Mouse (Mus musculus): ENCODE data around the gene Idh2. TPM values are rescaled to one million over a fixed set of nuclear protein-coding genes. Genes with fewer than 3 reads are reported as not detected.
"Not testable (repeated sequence)": the region's sequence is repeated elsewhere in the genome, so short reads cannot be mapped to it uniquely, and the experiment has no call there.

Gene Idh2
- polyA plus RNA-seq, 1 experiment from 2014 or later, result 546 TPM

GRCm38 (mm10) chr7:80143331-80144273 is 28.4 kb upstream of the Idh2 start:
- 31% methylated on average over 22 of the region's 22 CpGs for WGBS
- peaks cover 15% of the 10 kb centered on the region for H3K4me1 ChIP-seq
- H3K27me3 ChIP-seq, result no peaks in the 10 kb centered on the region
- H3K36me3 ChIP-seq, result no peaks in the 10 kb centered on the region
- no peak for ATAC-seq (ENCODE audit: insufficient number of reproducible peaks, low FRiP score, low TSS enrichment, low read depth)
- H3K9me3 ChIP-seq, result no peaks in the 10 kb centered on the region
- peak overlapping the region; percentile 22 for H3K4me2 ChIP-seq
- H3K4me3 ChIP-seq, result no peak overlapping the region
- no peak overlapping the region for H3K9ac ChIP-seq
- peak overlapping the region; percentile 76 for H3K27ac ChIP-seq

DNA sequence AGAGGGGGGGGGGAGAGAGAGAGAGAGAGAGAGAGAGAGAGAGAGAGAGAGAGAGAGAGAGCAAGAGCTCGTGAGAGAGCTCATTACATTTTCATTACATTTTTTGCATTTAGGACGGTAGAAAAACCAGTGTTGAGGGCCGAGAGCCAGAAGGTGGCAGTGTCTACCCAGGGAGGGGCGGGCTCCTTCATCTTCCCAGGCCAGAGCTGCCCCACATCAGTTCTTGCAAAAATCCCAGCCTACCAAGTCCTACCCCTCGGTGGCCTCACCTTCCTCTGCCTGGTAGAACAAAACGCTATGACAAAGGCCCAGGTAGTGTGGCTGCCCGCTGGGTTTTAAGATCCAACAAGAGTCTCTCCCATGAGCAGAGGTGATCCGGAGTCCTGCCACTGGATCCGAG is 25.6 kb upstream of the Idh2 start:
- no peaks in the 10 kb centered on the region for H3K36me3 ChIP-seq
- no peak overlapping the region for H3K4me2 ChIP-seq
- H3K27ac ChIP-seq, result no peak overlapping the region
- no peak overlapping the region for H3K9ac ChIP-seq
- WGBS, result 12% methylated on average over 9 of the region's 9 CpGs
- peaks cover 8% of the 10 kb centered on the region; the same call in 1 of the 2 replicates for H3K9me3 ChIP-seq
- H3K4me3 ChIP-seq, result no peak overlapping the region
- H3K27me3 ChIP-seq, result no peaks in the 10 kb centered on the region
- ATAC-seq (ENCODE audit: insufficient number of reproducible peaks, low FRiP score, low TSS enrichment, low read depth), result no peak
- H3K4me1 ChIP-seq, result peaks cover 15% of the 10 kb centered on the region

DNA sequence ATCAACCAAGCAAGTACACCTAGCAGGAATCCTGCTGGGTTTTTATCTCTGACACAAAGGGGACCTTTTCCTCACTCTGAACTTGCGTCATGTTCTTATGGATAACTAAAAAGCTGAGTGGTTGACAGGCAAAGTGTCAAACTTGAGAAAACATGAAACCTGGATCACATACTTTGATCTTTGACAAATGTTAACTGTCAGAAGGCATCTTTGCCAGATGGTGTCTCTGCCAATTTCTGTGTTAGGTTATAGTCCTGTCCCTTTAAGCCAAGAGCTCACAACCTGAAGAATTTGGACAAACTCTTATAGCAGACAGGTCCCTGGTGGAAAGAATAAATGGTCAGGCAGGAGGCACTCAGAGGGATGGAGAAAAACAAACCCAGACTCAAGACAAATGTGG is 23.2 kb upstream of the Idh2 start:
- ATAC-seq (ENCODE audit: insufficient number of reproducible peaks, low FRiP score, low TSS enrichment, low read depth), result no peak
- no peaks in the 10 kb centered on the region for H3K36me3 ChIP-seq
- WGBS, result 63% methylated on average over 1 of the region's 1 CpGs

GRCm38 (mm10) chr7:80135173-80135532 is 20.0 kb upstream of the Idh2 start:
- H3K36me3 ChIP-seq, result no peaks in the 10 kb centered on the region
- no peak overlapping the region for H3K4me3 ChIP-seq
- no peaks in the 10 kb centered on the region for H3K27me3 ChIP-seq
- H3K9ac ChIP-seq, result no peak overlapping the region
- H3K4me2 ChIP-seq, result no peak overlapping the region
- H3K27ac ChIP-seq, result peak overlapping the region; percentile 80
- H3K9me3 ChIP-seq, result peaks cover 8% of the 10 kb centered on the region; the same call in 1 of the 2 replicates
- no peak for ATAC-seq (ENCODE audit: insufficient number of reproducible peaks, low FRiP score, low TSS enrichment, low read depth)
- peaks cover 20% of the 10 kb centered on the region for H3K4me1 ChIP-seq
- WGBS, result 71% methylated on average over 1 of the region's 1 CpGs

More for the DNA sequence above, 23.2 kb upstream of the Idh2 start:
- Histone ChIP-seq H3K4me2 (no peak overlapping the region), H3K9ac (no peak overlapping the region), H3K9me3 (peaks cover 8% of the 10 kb centered on the region; the same call in 1 of the 2 replicates), H3K4me3 (no peak overlapping the region), H3K27me3 (no peaks in the 10 kb centered on the region), H3K27ac (no peak overlapping the region), H3K4me1 (peaks cover 22% of the 10 kb centered on the region)

GRCm38 (mm10) chr7:80134454-80135172 is 19.4 kb upstream of the Idh2 start:
- Histone ChIP-seq H3K9me3 (peaks cover 8% of the 10 kb centered on the region; the same call in 1 of the 2 replicates), H3K4me3 (no peak overlapping the region), H3K9ac (no peak overlapping the region), H3K36me3 (no peaks in the 10 kb centered on the region), H3K27ac (peak overlapping the region; percentile 80), H3K4me1 (peaks cover 21% of the 10 kb centered on the region), H3K4me2 (peak overlapping the region; percentile 26; the same call in 1 of the 2 replicates), H3K27me3 (no peaks in the 10 kb centered on the region)
- 23% methylated on average over 8 of the region's 8 CpGs for WGBS
- peak; percentile 77 for ATAC-seq (ENCODE audit: insufficient number of reproducible peaks, low FRiP score, low TSS enrichment, low read depth)

- H3K4me1 ChIP-seq, result peaks cover 21% of the 10 kb centered on the region
- no peak overlapping the region for H3K27ac ChIP-seq
- no peaks in the 10 kb centered on the region for H3K27me3 ChIP-seq
- no peak overlapping the region for H3K9ac ChIP-seq
- 44% methylated on average over 9 of the region's 9 CpGs for WGBS
- ATAC-seq (ENCODE audit: insufficient number of reproducible peaks, low FRiP score, low TSS enrichment, low read depth), result no peak
- H3K36me3 ChIP-seq, result no peaks in the 10 kb centered on the region
- H3K4me3 ChIP-seq, result no peak overlapping the region
- peaks cover 8% of the 10 kb centered on the region; the same call in 1 of the 2 replicates for H3K9me3 ChIP-seq
- H3K4me2 ChIP-seq, result no peak overlapping the region
These were observed 17.3 kb upstream of the Idh2 start for GRCm38 (mm10) chr7:80132541-80132940.

DNA sequence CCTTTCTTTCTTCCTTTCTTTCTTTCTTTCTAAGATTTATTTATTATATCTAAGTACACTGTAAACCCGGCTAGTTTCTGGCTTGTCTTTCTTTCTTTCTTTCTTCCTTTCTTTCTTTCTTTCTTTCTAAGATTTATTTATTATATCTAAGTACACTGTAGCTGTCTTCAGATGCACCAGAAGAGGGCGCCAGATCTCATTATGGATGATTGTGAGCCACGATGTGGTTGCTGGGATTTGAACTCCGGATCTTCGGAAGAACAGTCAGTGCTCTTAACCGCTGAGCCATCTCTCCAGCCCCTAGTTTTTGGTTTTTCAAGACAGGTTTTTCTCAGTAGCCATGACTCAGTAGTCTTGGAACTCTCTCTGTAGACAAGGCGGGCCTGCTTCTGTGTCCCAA is 16.1 kb upstream of the Idh2 start:
- not testable (repeated sequence) for ATAC-seq (ENCODE audit: insufficient number of reproducible peaks, low FRiP score, low TSS enrichment, low read depth); H3K4me2 ChIP-seq; H3K36me3 ChIP-seq; H3K9ac ChIP-seq; H3K9me3 ChIP-seq; H3K27me3 ChIP-seq; H3K27ac ChIP-seq; H3K4me3 ChIP-seq
- peaks cover 21% of the 10 kb centered on the region for H3K4me1 ChIP-seq
- WGBS, result 72% methylated on average over 7 of the region's 7 CpGs

- Histone ChIP-seq H3K9ac (no peak overlapping the region), H3K27me3 (no peaks in the 10 kb centered on the region), H3K36me3 (no peaks in the 10 kb centered on the region), H3K27ac (no peak overlapping the region), H3K4me2 (no peak overlapping the region), H3K4me1 (peaks cover 21% of the 10 kb centered on the region), H3K9me3 (no peaks in the 10 kb centered on the region), H3K4me3 (no peak overlapping the region)
- 38% methylated on average over 12 of the region's 12 CpGs for WGBS
- no peak for ATAC-seq (ENCODE audit: insufficient number of reproducible peaks, low FRiP score, low TSS enrichment, low read depth)
These were observed 15.3 kb upstream of the Idh2 start for GRCm38 (mm10) chr7:80130344-80131055.

- Histone ChIP-seq H3K27me3 (no peaks in the 10 kb centered on the region), H3K4me2 (no peak overlapping the region), H3K4me1 (peaks cover 12% of the 10 kb centered on the region), H3K27ac (no peak overlapping the region), H3K36me3 (no peaks in the 10 kb centered on the region), H3K4me3 (no peak overlapping the region), H3K9me3 (no peaks in the 10 kb centered on the region), H3K9ac (no peak overlapping the region)
- WGBS, result 63% methylated on average over 4 of the region's 4 CpGs
- ATAC-seq (ENCODE audit: insufficient number of reproducible peaks, low FRiP score, low TSS enrichment, low read depth), result no peak
These were observed 14.1 kb upstream of the Idh2 start for GRCm38 (mm10) chr7:80129278-80129677.

- ATAC-seq (ENCODE audit: insufficient number of reproducible peaks, low FRiP score, low TSS enrichment, low read depth), result no peak
- Histone ChIP-seq H3K4me2 (no peak overlapping the region), H3K4me3 (no peak overlapping the region), H3K9ac (no peak overlapping the region), H3K4me1 (peaks cover 11% of the 10 kb centered on the region; the same call in 1 of the 2 replicates), H3K36me3 (no peaks in the 10 kb centered on the region), H3K9me3 (no peaks in the 10 kb centered on the region), H3K27ac (no peak overlapping the region), H3K27me3 (no peaks in the 10 kb centered on the region)
- 89% methylated on average over 2 of the region's 2 CpGs for WGBS
These were observed 8.5 kb upstream of the Idh2 start for GRCm38 (mm10) chr7:80123672-80124071.

GRCm38 (mm10) chr7:80123115-80123514 is 7.9 kb upstream of the Idh2 start:
- 45% methylated on average over 4 of the region's 4 CpGs for WGBS
- H3K4me3 ChIP-seq, result no peak overlapping the region
- ATAC-seq (ENCODE audit: insufficient number of reproducible peaks, low FRiP score, low TSS enrichment, low read depth), result no peak

More at GRCm38 (mm10) chr7:80123115-80123514, 7.9 kb upstream of the Idh2 start:
- Histone ChIP-seq H3K4me1 (peaks cover 11% of the 10 kb centered on the region; the same call in 1 of the 2 replicates), H3K36me3 (no peaks in the 10 kb centered on the region), H3K9ac (no peak overlapping the region), H3K9me3 (no peaks in the 10 kb centered on the region), H3K27me3 (no peaks in the 10 kb centered on the region), H3K4me2 (no peak overlapping the region), H3K27ac (no peak overlapping the region)

Data from limb, embryonic 15.5 days (tissue).